Mouse (Mus musculus) heart, adult 2 months (tissue): ENCODE results near the gene Pvalb. TPM values are rescaled to one million over a fixed set of nuclear protein-coding genes. Genes with fewer than 3 reads are reported as not detected.

Experiments used
- DNase-seq, 2 experiments: peaks; one replicate each; pipeline ENCODE4 v3.0.0; 2021
- H3K27ac ChIP-seq: fragments of 200-600 bp; 2 replicates; pipeline ENCODE4 v1.8.1; 2022
- H3K27me3 ChIP-seq: fragments of 200-500 bp; 2 replicates; pipeline ENCODE4 v1.6.1; 2012; ENCODE audit warnings: mild to moderate bottlenecking, low read length, inconsistent platforms, mixed read lengths; ENCODE audit not compliant: control insufficient read depth, insufficient read depth
- H3K36me3 ChIP-seq: fragments of 200-500 bp; 2 replicates; pipeline ENCODE4 v1.6.1; 2012; ENCODE audit warnings: low read length, inconsistent platforms; ENCODE audit not compliant: control insufficient read depth, insufficient read depth
- H3K4me1 ChIP-seq: fragments of 200-500 bp; 2 replicates; pipeline ENCODE4 v1.6.1; 2011; ENCODE audit warnings: low read length; ENCODE audit not compliant: control insufficient read depth, insufficient read depth
- H3K4me3 ChIP-seq: fragments of 200-600 bp; 2 replicates; pipeline ENCODE4 v1.8.1; 2022
- H3K79me2 ChIP-seq: fragments of 200-500 bp; replicated peaks from 2 replicates; pipeline ENCODE4 v1.6.1; 2012; ENCODE audit warnings: mild to moderate bottlenecking, inconsistent platforms, low read length, moderate library complexity, mixed read lengths; ENCODE audit not compliant: control insufficient read depth, insufficient read depth
- H3K9ac ChIP-seq: fragments of 200-500 bp; 2 replicates; pipeline ENCODE4 v1.6.1; 2012; ENCODE audit warnings: low read depth, mild to moderate bottlenecking, control low read depth, inconsistent platforms, low read length, mixed read lengths
- CTCF ChIP-seq: fragments of 200-600 bp; IDR thresholded peaks from 2 replicates; pipeline ENCODE4 v1.8.1; 2022; ENCODE audit warnings: antibody characterized with exemption, mild to moderate bottlenecking, moderate library complexity
- EP300 ChIP-seq: fragments of 200-500 bp; IDR thresholded peaks from 2 replicates; pipeline ENCODE4 v1.6.1; 2011; ENCODE audit warnings: low read depth, low read length, control low read depth; ENCODE audit not compliant: insufficient read depth
- POLR2A ChIP-seq: fragments of 200-500 bp; IDR thresholded peaks from 2 replicates; pipeline ENCODE4 v1.6.1; 2011; ENCODE audit warnings: mild to moderate bottlenecking, low read depth, low read length, control low read depth; ENCODE audit not compliant: insufficient read depth
- WGBS: fragments of 180-500 bp; shearing (Covaris S2); methylation state at CpG from one replicate; pipeline ENCODE4 v1.1.7; 2018; 5-methylcytosine and 5-hydroxymethylcytosine counted together
- intact Hi-C: fragments of 180-260 bp; cut with DNase I; formaldehyde crosslinking; loops from one replicate; pipeline ENCODE4 v1.15.1; 2025
- long read RNA-seq: library from polyadenylated mRNA; stranded (forward); transcript quantifications from one replicate; pipeline ENCODE4 v2.0.0, GENCODE M21; 2021
- polyA plus RNA-seq: library from polyadenylated mRNA; depleted of rRNA; stranded (reverse); fragments of >200 nt; gene quantifications from 2 replicates; pipeline ENCODE4 v1.2.3, GENCODE M21; 2012; rRNA removed
- total RNA-seq, 2 experiments: library from RNA; stranded (reverse); gene quantifications; 2 replicates each; pipeline ENCODE4 v1.2.3; 2021

Pvalb gene
- total RNA-seq (under 1 TPM; 0.44 to 0.77 TPM), polyA plus RNA-seq (0.37 and 0.56 TPM in 2 replicates)
- long read RNA-seq, partial matches to known transcripts, result 0 of 1 reads
- long read RNA-seq, other reads (novel, unspliced or antisense), result 0 of 1 reads

- Histone ChIP-seq H3K4me3 (no peak within 1 kb of the TSS), H3K4me1 (no peaks in the 10 kb centered on the region), H3K79me2 (no peaks in the 10 kb centered on the region), H3K27ac (no peak within 1 kb of the TSS), H3K27me3 (peaks cover 11% of the 10 kb centered on the region; the same call in 1 of the 2 replicates), H3K36me3 (no peaks in the 10 kb centered on the region), H3K9ac (no peak within 1 kb of the TSS)
- no peak for TF ChIP-seq POLR2A
- TF ChIP-seq CTCF, result no peak
- no peak for TF ChIP-seq EP300
- intact Hi-C loops, result no loop called here
- WGBS, result 74% methylated on average over 7 of the region's 7 CpGs
- DNase-seq, result no peak
Observed at GRCm38 (mm10) chr15:78206312-78206711, at the start of gene Pvalb. Gene Pvalb, minus strand, starts transcription at chr15:78206400.

DNA sequence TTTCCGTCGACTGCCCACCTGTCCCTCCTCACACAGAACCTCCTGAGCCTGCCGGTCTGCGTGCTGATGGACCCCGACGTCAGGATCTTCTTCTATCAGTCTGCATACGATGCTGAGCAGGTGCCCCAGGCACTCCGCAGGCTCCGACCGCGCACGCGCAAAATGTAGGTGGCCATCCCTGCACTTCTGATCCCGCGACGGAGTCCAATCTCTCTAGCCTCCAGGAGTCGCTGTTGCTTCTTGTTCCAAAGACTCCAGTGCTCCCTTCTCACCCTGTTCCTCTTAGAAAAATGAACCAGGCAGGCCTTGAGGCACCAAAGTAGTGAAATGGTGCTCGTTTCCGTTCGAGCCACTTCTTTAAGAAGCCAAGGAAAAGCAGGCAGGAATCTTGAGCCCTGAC, 48.6 kb upstream of the Pvalb start:
- no peak for TF ChIP-seq EP300
- TF ChIP-seq CTCF, result peak; percentile 63
- no peak for TF ChIP-seq POLR2A
- Histone ChIP-seq H3K27ac (no peak overlapping the region), H3K4me1 (peaks cover 12% of the 10 kb centered on the region), H3K36me3 (no peaks in the 10 kb centered on the region), H3K4me3 (no peak overlapping the region), H3K79me2 (no peaks in the 10 kb centered on the region), H3K27me3 (no peaks in the 10 kb centered on the region), H3K9ac (no peak overlapping the region)
- DNase-seq, result no peak
- intact Hi-C loops, result no loop called here
- WGBS, result 20% methylated on average over 20 of the region's 20 CpGs

GRCm38 (mm10) chr15:78248410-78248809, 42.2 kb upstream of the Pvalb start:
- H3K27me3 ChIP-seq, result no peaks in the 10 kb centered on the region

GRCm38 (mm10) chr15:78247659-78248058, 41.5 kb upstream of the Pvalb start:
- Histone ChIP-seq H3K79me2 (no peaks in the 10 kb centered on the region), H3K36me3 (no peaks in the 10 kb centered on the region), H3K27ac (no peak overlapping the region), H3K9ac (no peak overlapping the region), H3K4me1 (no peaks in the 10 kb centered on the region), H3K4me3 (no peak overlapping the region), H3K27me3 (no peaks in the 10 kb centered on the region)
- WGBS, result 40% methylated on average over 2 of the region's 2 CpGs
- DNase-seq, result peak in 1 of 2 experiments; percentile 40
- no peak for TF ChIP-seq EP300
- no peak for TF ChIP-seq POLR2A
- TF ChIP-seq CTCF, result no peak
- intact Hi-C loops, result no loop called here

More at GRCm38 (mm10) chr15:78248410-78248809, 42.2 kb upstream of the Pvalb start:
- intact Hi-C loops, result no loop called here
- Histone ChIP-seq H3K4me3 (no peak overlapping the region), H3K27ac (no peak overlapping the region), H3K36me3 (no peaks in the 10 kb centered on the region), H3K4me1 (no peaks in the 10 kb centered on the region), H3K79me2 (no peaks in the 10 kb centered on the region), H3K9ac (no peak overlapping the region)
- DNase-seq, result peak in 1 of 2 experiments; percentile 45
- TF ChIP-seq EP300 (no peak), POLR2A (no peak), CTCF (no peak)
- 44% methylated on average over 3 of the region's 3 CpGs for WGBS

- no peaks in the 10 kb centered on the region for H3K27me3 ChIP-seq
- no peak for TF ChIP-seq EP300
- TF ChIP-seq POLR2A, result no peak
- TF ChIP-seq CTCF, result no peak
- no peak overlapping the region for H3K4me3 ChIP-seq
- H3K27ac ChIP-seq, result no peak overlapping the region
- no peaks in the 10 kb centered on the region for H3K79me2 ChIP-seq
- DNase-seq, result no peak
- no peaks in the 10 kb centered on the region for H3K36me3 ChIP-seq
- H3K4me1 ChIP-seq, result no peaks in the 10 kb centered on the region
- 66% methylated on average over 18 of the region's 18 CpGs for WGBS
- intact Hi-C loops, result no loop called here
- H3K9ac ChIP-seq, result no peak overlapping the region
Observed at GRCm38 (mm10) chr15:78246143-78247116, 40.2 kb upstream of the Pvalb start.
